Mouse (Mus musculus) embryonic facial prominence, embryonic 10.5 days (tissue): Measurements from ENCODE around the gene Gpx5. TPM values are rescaled to one million over a fixed set of nuclear protein-coding genes. Genes with fewer than 3 reads are reported as not detected.

ENCODE experiments used
- DNase-seq: peaks from one replicate; pipeline ENCODE4 v3.0.0-alpha.2; 2017; ENCODE audit warnings: low spot score
- H3K27ac ChIP-seq: fragments of 300-500 bp; sonication (generic); replicated peaks from 2 replicates; pipeline ENCODE4 v1.5.1; 2016; ENCODE audit warnings: mild to moderate bottlenecking
- H3K27me3 ChIP-seq: fragments of 300-500 bp; sonication (generic); replicated peaks from 2 replicates; pipeline ENCODE4 v1.6.1; 2016; ENCODE audit warnings: low read depth, mild to moderate bottlenecking; ENCODE audit not compliant: poor library complexity, severe bottlenecking
- H3K36me3 ChIP-seq: fragments of 300-500 bp; sonication (generic); replicated peaks from 2 replicates; pipeline ENCODE4 v1.6.1; 2016; ENCODE audit warnings: mild to moderate bottlenecking, moderate library complexity
- H3K4me1 ChIP-seq: fragments of 300-500 bp; sonication (generic); 2 replicates; pipeline ENCODE4 v1.6.1; 2016
- H3K4me3 ChIP-seq: fragments of 300-500 bp; sonication (generic); 2 replicates; pipeline ENCODE4 v1.5.1; 2016; ENCODE audit warnings: mild to moderate bottlenecking, moderate library complexity
- H3K9me3 ChIP-seq: fragments of 300-500 bp; sonication (generic); 2 replicates; pipeline ENCODE4 v1.6.1; 2016; ENCODE audit warnings: mild to moderate bottlenecking
- WGBS: fragments of 180-500 bp; shearing (Covaris S2); methylation state at CpG from one replicate; pipeline ENCODE4 v1.1.7; 2016; 5-methylcytosine and 5-hydroxymethylcytosine counted together
- polyA plus RNA-seq: library from polyadenylated mRNA; unstranded; fragments of >200 nt; fragmentation: Nextera tagmentation; extraction: Ambion mirVana; gene quantifications from 2 replicates; pipeline ENCODE4 v1.2.1, GENCODE M21; 2016

The Gpx5 gene
- polyA plus RNA-seq, 1 experiment from 2014 or later = not detected

DNA sequence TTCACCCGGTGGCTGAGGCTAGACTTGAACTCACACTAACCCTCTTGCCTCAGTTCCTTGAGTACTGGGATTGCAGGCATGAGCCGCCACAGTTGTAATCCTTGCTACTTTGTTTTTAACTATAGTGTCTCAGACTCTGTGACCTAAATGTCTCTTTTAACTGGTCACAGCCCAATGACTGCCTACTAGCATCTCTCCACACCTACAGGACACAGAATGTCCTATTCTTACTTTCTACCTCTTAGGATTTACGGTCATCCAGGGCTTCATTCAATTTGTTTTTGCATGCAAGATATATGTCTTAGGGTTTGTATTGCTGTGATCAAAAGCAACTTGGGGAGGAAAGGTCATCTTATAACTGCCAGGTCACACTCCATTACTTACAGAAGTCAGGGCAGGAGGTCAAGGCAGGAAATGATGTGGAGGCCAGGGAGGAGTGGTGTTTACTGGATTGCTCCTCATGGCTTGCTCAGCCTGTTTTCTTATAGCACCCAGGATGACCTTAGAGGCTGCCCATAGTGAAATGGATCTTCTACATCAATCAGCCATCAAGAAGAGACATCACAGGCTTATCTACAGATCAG is 12.0 kb upstream of the Gpx5 start:
- Histone ChIP-seq H3K9me3 (no peaks in the 10 kb centered on the region), H3K36me3 (no peaks in the 10 kb centered on the region), H3K4me3 (no peak overlapping the region), H3K4me1 (peaks cover 8% of the 10 kb centered on the region; the same call in 1 of the 2 replicates), H3K27ac (no peak overlapping the region), H3K27me3 (no peaks in the 10 kb centered on the region)
- WGBS = 57% methylated on average over 3 of the region's 3 CpGs
- DNase-seq = no peak

GRCm38 (mm10) chr13:21298557-21298956 is 6.0 kb upstream of the Gpx5 start:
- Histone ChIP-seq H3K27me3 (no peaks in the 10 kb centered on the region), H3K27ac (no peak overlapping the region), H3K9me3 (no peaks in the 10 kb centered on the region), H3K4me1 (peaks cover 10% of the 10 kb centered on the region; the same call in 1 of the 2 replicates), H3K4me3 (no peak overlapping the region), H3K36me3 (no peaks in the 10 kb centered on the region)
- 46% methylated on average over 3 of the region's 3 CpGs for WGBS
- DNase-seq = no peak

DNA sequence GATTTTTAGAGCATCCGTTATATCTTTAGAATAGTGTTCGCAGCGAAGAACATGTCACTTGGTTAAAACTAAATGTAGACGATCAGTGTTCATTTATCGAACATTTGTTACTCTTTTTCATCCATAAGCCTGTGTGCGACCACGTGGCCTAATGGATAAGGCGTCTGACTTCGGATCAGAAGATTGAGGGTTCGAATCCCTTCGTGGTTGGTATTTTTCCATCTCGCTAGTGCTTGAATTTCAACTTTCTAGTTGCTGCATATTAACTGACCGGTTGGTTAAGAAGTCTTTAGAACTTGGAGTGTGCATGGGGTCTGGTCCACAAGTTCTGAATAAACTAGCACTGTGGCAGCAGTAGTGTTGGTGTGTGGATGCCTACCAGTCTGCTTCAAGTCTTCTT is 13.0 kb downstream of the Gpx5 start:
- no peak overlapping the region for H3K27ac ChIP-seq
- H3K4me1 ChIP-seq = peaks cover 22% of the 10 kb centered on the region
- WGBS = 1% methylated on average over 13 of the region's 13 CpGs
- H3K27me3 ChIP-seq = peaks cover 15% of the 10 kb centered on the region
- H3K9me3 ChIP-seq = no peaks in the 10 kb centered on the region
- H3K4me3 ChIP-seq = peak overlapping the region; percentile 61
- DNase-seq = peak; percentile 81
- no peaks in the 10 kb centered on the region for H3K36me3 ChIP-seq

GRCm38 (mm10) chr13:21279076-21279475 is 13.5 kb downstream of the Gpx5 start:
- no peak overlapping the region for H3K27ac ChIP-seq
- WGBS = 6% methylated on average over 8 of the region's 8 CpGs

DNA sequence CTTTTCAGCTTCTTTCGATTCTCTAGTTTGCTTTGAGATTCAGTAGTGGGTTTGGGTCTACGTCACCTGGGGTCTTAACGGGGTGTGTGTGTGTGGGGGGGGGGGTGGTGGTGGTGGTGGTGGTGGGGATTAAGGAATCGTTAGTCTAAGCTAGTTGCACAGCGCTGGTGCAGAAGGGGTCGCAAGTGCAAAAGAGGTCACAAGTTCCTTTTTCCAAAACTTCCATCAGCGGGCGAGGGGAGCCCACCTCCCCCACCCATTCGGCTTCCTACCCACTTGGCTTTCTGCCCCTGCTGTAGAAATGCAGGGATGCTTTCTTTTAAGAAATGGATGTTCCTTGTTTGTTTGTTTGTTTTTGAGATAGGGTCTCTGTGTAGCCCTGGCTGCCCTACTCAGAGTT is 16.0 kb downstream of the Gpx5 start:
- H3K27me3 ChIP-seq = peaks cover 28% of the 10 kb centered on the region
- peak; percentile 47 for DNase-seq
- no peaks in the 10 kb centered on the region for H3K9me3 ChIP-seq
- no peaks in the 10 kb centered on the region for H3K36me3 ChIP-seq
- under 1% methylated on average over 9 of the region's 9 CpGs for WGBS
- peaks cover 22% of the 10 kb centered on the region for H3K4me1 ChIP-seq
- H3K4me3 ChIP-seq = peak overlapping the region; percentile 69
- peak overlapping the region; percentile 74 for H3K27ac ChIP-seq

More at GRCm38 (mm10) chr13:21279076-21279475, 13.5 kb downstream of the Gpx5 start:
- H3K4me1 ChIP-seq = peaks cover 22% of the 10 kb centered on the region
- peaks cover 17% of the 10 kb centered on the region for H3K27me3 ChIP-seq
- peak overlapping the region; percentile 61 for H3K4me3 ChIP-seq
- H3K36me3 ChIP-seq = no peaks in the 10 kb centered on the region
- no peaks in the 10 kb centered on the region for H3K9me3 ChIP-seq
- no peak for DNase-seq

DNA sequence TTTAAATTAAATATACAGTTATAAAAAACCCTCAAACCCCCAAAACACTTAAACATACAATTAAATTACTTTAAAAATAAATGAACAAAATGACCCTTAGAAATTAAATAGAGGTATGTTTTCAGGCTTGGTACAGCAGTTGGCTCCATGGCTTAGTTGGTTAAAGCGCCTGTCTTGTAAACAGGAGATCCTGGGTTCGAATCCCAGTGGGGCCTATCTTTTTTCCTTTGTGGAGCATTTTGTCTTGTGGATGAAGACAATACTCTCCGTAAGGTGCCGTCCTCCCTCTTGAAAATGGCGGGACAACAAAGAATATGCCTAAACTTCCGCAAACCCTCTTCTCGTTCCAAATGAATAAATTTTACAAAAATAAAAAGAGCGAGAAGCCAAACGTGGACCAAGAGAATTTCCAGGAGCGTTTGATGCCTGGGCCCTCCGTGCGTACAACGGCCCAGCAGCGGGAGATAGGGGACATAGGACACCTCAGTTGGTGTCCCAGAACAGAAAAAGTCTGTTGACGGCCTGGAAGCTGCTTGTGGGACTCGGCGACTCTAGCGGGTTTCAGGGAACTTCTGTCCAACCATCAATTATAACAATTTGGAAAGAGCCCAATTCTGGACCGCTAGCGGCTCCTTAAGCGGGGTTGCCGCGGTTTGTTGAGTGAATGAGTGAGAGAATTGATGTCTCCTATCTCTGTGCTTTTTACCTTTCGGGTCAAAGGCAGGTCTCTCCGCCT is 16.5 kb downstream of the Gpx5 start:
- H3K27me3 ChIP-seq = peaks cover 28% of the 10 kb centered on the region
- no peaks in the 10 kb centered on the region for H3K9me3 ChIP-seq
- 0% methylated on average over 25 of the region's 25 CpGs for WGBS
- H3K4me3 ChIP-seq = peak overlapping the region; percentile 69
- peak overlapping the region; percentile 74 for H3K27ac ChIP-seq
- H3K36me3 ChIP-seq = no peaks in the 10 kb centered on the region
- H3K4me1 ChIP-seq = peaks cover 22% of the 10 kb centered on the region
- peak; percentile 86 for DNase-seq

GRCm38 (mm10) chr13:21275021-21275814 is 17.3 kb downstream of the Gpx5 start:
- H3K36me3 ChIP-seq = no peaks in the 10 kb centered on the region
- peak overlapping the region; percentile 69 for H3K4me3 ChIP-seq
- peaks cover 22% of the 10 kb centered on the region for H3K4me1 ChIP-seq
- peak overlapping the region; percentile 60 for H3K27ac ChIP-seq
- peak; percentile 62 for DNase-seq
- peaks cover 28% of the 10 kb centered on the region for H3K27me3 ChIP-seq
- no peaks in the 10 kb centered on the region for H3K9me3 ChIP-seq
- WGBS = under 1% methylated on average over 29 of the region's 29 CpGs

GRCm38 (mm10) chr13:21268262-21268661 is 24.3 kb downstream of the Gpx5 start:
- no peak for DNase-seq
- 1% methylated on average over 1 of the region's 1 CpGs for WGBS

DNA sequence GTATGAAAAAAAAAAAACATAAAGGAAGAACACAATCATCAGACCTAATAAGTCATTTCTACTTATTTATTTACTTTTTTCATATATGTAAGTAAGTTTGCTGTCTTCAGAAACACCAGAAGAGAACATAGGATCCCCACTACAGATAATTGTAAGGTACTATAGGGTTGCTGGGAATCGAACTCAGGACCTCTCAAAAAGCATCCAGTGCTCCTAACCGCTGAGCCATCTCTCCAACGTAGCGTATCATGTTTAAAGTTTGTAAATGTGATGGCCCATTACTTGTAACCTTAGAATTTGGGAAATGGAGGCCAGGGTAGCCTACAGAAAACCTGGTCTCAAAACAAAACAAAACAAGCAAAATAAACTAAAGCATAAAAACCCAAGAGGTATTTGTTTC is 25.0 kb downstream of the Gpx5 start:
- 7% methylated on average over 4 of the region's 4 CpGs for WGBS
- no peak for DNase-seq
- Histone ChIP-seq H3K4me1 (peaks cover 11% of the 10 kb centered on the region; the same call in 1 of the 2 replicates), H3K27ac (no peak overlapping the region; the same call in 1 of the 2 replicates), H3K36me3 (no peaks in the 10 kb centered on the region), H3K4me3 (peak overlapping the region; percentile 51), H3K27me3 (peaks cover 10% of the 10 kb centered on the region), H3K9me3 (no peaks in the 10 kb centered on the region)

More at GRCm38 (mm10) chr13:21268262-21268661, 24.3 kb downstream of the Gpx5 start:
- H3K27me3 ChIP-seq = peaks cover 7% of the 10 kb centered on the region
- H3K4me1 ChIP-seq = peaks cover 11% of the 10 kb centered on the region; the same call in 1 of the 2 replicates
- no peaks in the 10 kb centered on the region for H3K36me3 ChIP-seq
- no peaks in the 10 kb centered on the region for H3K9me3 ChIP-seq
- peak overlapping the region; percentile 51 for H3K4me3 ChIP-seq
- no peak overlapping the region; the same call in 1 of the 2 replicates for H3K27ac ChIP-seq

DNA sequence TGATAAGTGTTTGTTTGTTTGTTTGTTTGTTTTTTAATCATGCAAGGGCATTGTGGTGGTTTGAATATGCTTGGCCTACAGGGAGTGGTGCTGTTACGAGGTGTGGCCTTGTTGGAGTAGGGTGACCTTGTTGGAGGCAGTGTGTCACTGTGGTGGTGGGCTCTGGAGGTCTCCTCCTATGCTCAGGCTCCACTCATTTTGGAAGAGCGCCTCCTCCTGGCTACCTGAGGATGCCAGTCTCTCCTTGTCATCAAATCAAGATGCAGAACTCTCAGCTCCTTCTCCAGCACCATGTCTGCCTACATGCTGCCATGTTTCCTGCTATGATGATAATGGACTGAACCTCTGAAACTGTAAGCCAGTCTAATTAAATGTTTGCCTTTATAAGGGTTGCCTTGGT is 26.8 kb downstream of the Gpx5 start:
- peaks cover 28% of the 10 kb centered on the region for H3K27me3 ChIP-seq
- WGBS = 52% methylated on average over 2 of the region's 2 CpGs
- DNase-seq = no peak

GRCm38 (mm10) chr13:21264366-21264765 is 28.2 kb downstream of the Gpx5 start:
- peaks cover 11% of the 10 kb centered on the region for H3K4me1 ChIP-seq
- under 1% methylated on average over 11 of the region's 11 CpGs for WGBS
- DNase-seq = peak; percentile 85
- H3K36me3 ChIP-seq = no peaks in the 10 kb centered on the region
- H3K27ac ChIP-seq = peak overlapping the region; percentile 69; the same call in 1 of the 2 replicates
- H3K27me3 ChIP-seq = peaks cover 29% of the 10 kb centered on the region
- H3K4me3 ChIP-seq = peak overlapping the region; percentile 65
- H3K9me3 ChIP-seq = no peaks in the 10 kb centered on the region

More for the DNA sequence above, 26.8 kb downstream of the Gpx5 start:
- no peaks in the 10 kb centered on the region for H3K9me3 ChIP-seq
- H3K36me3 ChIP-seq = no peaks in the 10 kb centered on the region
- no peak overlapping the region for H3K4me3 ChIP-seq
- peaks cover 11% of the 10 kb centered on the region; the same call in 1 of the 2 replicates for H3K4me1 ChIP-seq
- H3K27ac ChIP-seq = no peak overlapping the region

GRCm38 (mm10) chr13:21263910-21264309 is 28.6 kb downstream of the Gpx5 start:
- H3K27ac ChIP-seq = peak overlapping the region; percentile 69; the same call in 1 of the 2 replicates
- DNase-seq = peak; percentile 42
- H3K4me1 ChIP-seq = peaks cover 12% of the 10 kb centered on the region
- H3K9me3 ChIP-seq = no peaks in the 10 kb centered on the region
- peak overlapping the region; percentile 65 for H3K4me3 ChIP-seq
- H3K27me3 ChIP-seq = peaks cover 29% of the 10 kb centered on the region
- WGBS = under 1% methylated on average over 11 of the region's 11 CpGs
- no peaks in the 10 kb centered on the region for H3K36me3 ChIP-seq
